Mouse (Mus musculus): ENCODE measurements around the gene Rtel1. TPM values are rescaled to one million over a fixed set of nuclear protein-coding genes. Genes with fewer than 3 reads are reported as not detected.

The Rtel1 gene
- polyA plus RNA-seq (2014; fragmentation: Nextera tagmentation; extraction: Ambion mirVana) = 52.5 and 55.9 TPM in 2 replicates

DNA sequence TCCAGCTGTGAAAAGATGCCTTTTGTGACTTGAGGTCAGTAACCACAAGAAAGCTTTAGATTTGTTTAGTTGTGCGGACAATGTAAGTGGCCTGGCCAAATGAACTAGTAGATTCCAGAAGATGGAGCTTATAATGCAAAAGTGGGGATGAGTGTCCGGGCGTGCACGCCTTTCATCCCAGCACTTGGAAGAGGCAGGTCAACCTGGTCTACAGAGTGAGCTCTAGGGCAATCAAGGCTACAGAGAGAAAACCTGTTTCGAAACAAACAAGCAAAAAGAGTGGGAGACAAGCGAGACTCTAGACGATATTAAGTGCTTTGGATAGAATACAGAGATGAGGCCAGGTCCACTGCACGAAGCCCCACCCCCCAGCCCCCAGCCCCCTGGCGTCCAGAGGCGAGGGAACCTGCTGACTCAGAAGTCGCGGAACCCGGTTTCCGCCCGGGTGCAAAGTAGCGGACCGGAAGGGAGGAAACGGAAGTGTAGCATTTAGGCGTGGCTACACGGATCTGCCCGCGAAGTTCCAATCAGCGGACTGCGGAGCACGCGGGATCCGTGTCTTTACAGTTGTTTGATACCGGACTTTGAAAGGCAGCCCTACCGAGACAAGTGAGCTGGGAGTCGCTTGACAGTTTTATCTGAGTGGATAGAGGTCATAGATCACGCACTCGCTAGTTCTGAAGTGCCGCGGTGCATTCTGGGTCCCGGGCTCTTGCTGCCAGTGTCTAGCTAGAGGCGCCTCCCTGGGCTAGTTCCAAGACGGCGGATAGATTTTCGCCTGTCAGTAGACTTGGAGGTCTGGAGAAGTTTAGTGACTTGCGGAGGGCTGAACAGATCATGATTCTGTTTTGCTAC lies at the start of gene Rtel1:
Gene Rtel1 (plus strand): TSS at position 492 of the 855 bp plus-strand sequence.
- ATAC-seq (replicated peaks; ENCODE audit: insufficient number of reproducible peaks, low FRiP score, low TSS enrichment, low read depth) (peak; percentile 86), DNase-seq (ENCODE audit: low spot score) (peak; percentile 93)
- Histone ChIP-seq H3K36me3 (replicated peaks; ENCODE audit: control insufficient read depth, insufficient read depth, low read depth, low read length) (no peaks in the 10 kb centered on the region), H3K4me3 (ENCODE audit: low read depth, low read length) (peak within 1 kb of the TSS; percentile 61), H3K9ac (replicated peaks; ENCODE audit: low read length) (peak within 1 kb of the TSS; percentile 67), H3K4me1 (ENCODE audit: control insufficient read depth, insufficient read depth, low read length) (no peaks in the 10 kb centered on the region), H3K9me3 (replicated peaks; ENCODE audit: control insufficient read depth, low read length) (no peaks in the 10 kb centered on the region), H3K27me3 (ENCODE audit: control insufficient read depth, insufficient read depth, low read length) (peaks cover 3% of the 10 kb centered on the region), H3K4me2 (ENCODE audit: low read depth, low read length) (peak within 1 kb of the TSS; percentile 73), H3K27ac (replicated peaks; ENCODE audit: low read depth, low read length) (peak within 1 kb of the TSS; percentile 28; the same call in 1 of the 2 replicates)
- WGBS = 7% methylated on average over 40 of the region's 40 CpGs

GRCm38 (mm10) chr2:181272092-181272491 lies 47.4 kb upstream of the Rtel1 start:
- no peak overlapping the region for H3K27ac ChIP-seq (replicated peaks; ENCODE audit: low read depth, low read length)
- 84% methylated on average over 2 of the region's 2 CpGs for WGBS
- H3K4me3 ChIP-seq (ENCODE audit: low read depth, low read length) = no peak overlapping the region
- ATAC-seq (replicated peaks; ENCODE audit: insufficient number of reproducible peaks, low FRiP score, low TSS enrichment, low read depth) (no peak), DNase-seq (ENCODE audit: low spot score) (no peak)
- no peaks in the 10 kb centered on the region for H3K27me3 ChIP-seq (ENCODE audit: control insufficient read depth, insufficient read depth, low read length)
- no peaks in the 10 kb centered on the region for H3K4me1 ChIP-seq (ENCODE audit: control insufficient read depth, insufficient read depth, low read length)
- H3K9ac ChIP-seq (replicated peaks; ENCODE audit: low read length) = no peak overlapping the region
- H3K36me3 ChIP-seq (replicated peaks; ENCODE audit: control insufficient read depth, insufficient read depth, low read depth, low read length) = peaks cover 5% of the 10 kb centered on the region; the same call in 1 of the 2 replicates
- no peak overlapping the region for H3K4me2 ChIP-seq (ENCODE audit: low read depth, low read length)
- H3K9me3 ChIP-seq (replicated peaks; ENCODE audit: control insufficient read depth, low read length) = no peaks in the 10 kb centered on the region

GRCm38 (mm10) chr2:181273829-181274228 lies 45.7 kb upstream of the Rtel1 start:
- WGBS = 88% methylated on average over 1 of the region's 2 CpGs
- no peak overlapping the region for H3K9ac ChIP-seq (replicated peaks; ENCODE audit: low read length)
- ATAC-seq (replicated peaks; ENCODE audit: insufficient number of reproducible peaks, low FRiP score, low TSS enrichment, low read depth) = no peak
- peaks cover 9% of the 10 kb centered on the region for H3K36me3 ChIP-seq (replicated peaks; ENCODE audit: control insufficient read depth, insufficient read depth, low read depth, low read length)
- no peak overlapping the region for H3K4me3 ChIP-seq (ENCODE audit: low read depth, low read length)
- DNase-seq (ENCODE audit: low spot score) = no peak
- no peak overlapping the region for H3K4me2 ChIP-seq (ENCODE audit: low read depth, low read length)
- no peak overlapping the region for H3K27ac ChIP-seq (replicated peaks; ENCODE audit: low read depth, low read length)
- H3K9me3 ChIP-seq (replicated peaks; ENCODE audit: control insufficient read depth, low read length) = no peaks in the 10 kb centered on the region
- H3K27me3 ChIP-seq (ENCODE audit: control insufficient read depth, insufficient read depth, low read length) = no peaks in the 10 kb centered on the region
- no peaks in the 10 kb centered on the region for H3K4me1 ChIP-seq (ENCODE audit: control insufficient read depth, insufficient read depth, low read length)

GRCm38 (mm10) chr2:181274639-181275038 lies 44.9 kb upstream of the Rtel1 start:
- ATAC-seq (replicated peaks; ENCODE audit: insufficient number of reproducible peaks, low FRiP score, low TSS enrichment, low read depth) = no peak
- H3K4me1 ChIP-seq (ENCODE audit: control insufficient read depth, insufficient read depth, low read length) = no peaks in the 10 kb centered on the region
- no peaks in the 10 kb centered on the region for H3K27me3 ChIP-seq (ENCODE audit: control insufficient read depth, insufficient read depth, low read length)
- H3K4me3 ChIP-seq (ENCODE audit: low read depth, low read length) = no peak overlapping the region
- DNase-seq (ENCODE audit: low spot score) = no peak
- no peaks in the 10 kb centered on the region for H3K9me3 ChIP-seq (replicated peaks; ENCODE audit: control insufficient read depth, low read length)
- H3K4me2 ChIP-seq (ENCODE audit: low read depth, low read length) = no peak overlapping the region
- no peak overlapping the region for H3K27ac ChIP-seq (replicated peaks; ENCODE audit: low read depth, low read length)
- peaks cover 9% of the 10 kb centered on the region for H3K36me3 ChIP-seq (replicated peaks; ENCODE audit: control insufficient read depth, insufficient read depth, low read depth, low read length)
- WGBS = 93% methylated on average over 4 of the region's 4 CpGs
- H3K9ac ChIP-seq (replicated peaks; ENCODE audit: low read length) = no peak overlapping the region

DNA sequence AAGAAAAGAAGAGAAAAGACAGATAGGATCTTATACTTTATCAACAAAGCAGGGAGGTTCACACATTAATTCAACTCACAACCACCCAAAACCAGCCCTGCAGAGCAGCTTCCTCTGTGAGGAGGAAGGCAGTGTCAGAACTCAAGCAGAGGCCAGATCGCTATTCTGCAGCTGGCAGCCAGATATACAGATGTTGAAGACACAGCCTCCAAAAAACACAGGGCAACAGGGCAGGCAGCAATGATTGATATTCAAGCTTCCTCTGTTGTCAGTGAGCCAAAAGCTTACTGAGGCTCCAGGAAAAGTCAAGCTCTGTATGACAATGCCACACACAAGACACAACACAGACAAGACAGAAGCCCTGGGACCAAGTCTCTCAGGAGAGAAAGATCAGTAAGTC lies 42.8 kb upstream of the Rtel1 start:
- H3K9ac ChIP-seq (replicated peaks; ENCODE audit: low read length) = no peak overlapping the region
- no peak overlapping the region for H3K4me2 ChIP-seq (ENCODE audit: low read depth, low read length)
- H3K4me3 ChIP-seq (ENCODE audit: low read depth, low read length) = no peak overlapping the region
- H3K27me3 ChIP-seq (ENCODE audit: control insufficient read depth, insufficient read depth, low read length) = no peaks in the 10 kb centered on the region
- no peak overlapping the region for H3K27ac ChIP-seq (replicated peaks; ENCODE audit: low read depth, low read length)
- peaks cover 9% of the 10 kb centered on the region for H3K36me3 ChIP-seq (replicated peaks; ENCODE audit: control insufficient read depth, insufficient read depth, low read depth, low read length)
- H3K4me1 ChIP-seq (ENCODE audit: control insufficient read depth, insufficient read depth, low read length) = no peaks in the 10 kb centered on the region
- 81% methylated on average over 1 of the region's 1 CpGs for WGBS
- no peaks in the 10 kb centered on the region for H3K9me3 ChIP-seq (replicated peaks; ENCODE audit: control insufficient read depth, low read length)
- ATAC-seq (replicated peaks; ENCODE audit: insufficient number of reproducible peaks, low FRiP score, low TSS enrichment, low read depth) = no peak
- no peak for DNase-seq (ENCODE audit: low spot score)

- Histone ChIP-seq H3K27me3 (ENCODE audit: control insufficient read depth, insufficient read depth, low read length) (no peaks in the 10 kb centered on the region), H3K9me3 (replicated peaks; ENCODE audit: control insufficient read depth, low read length) (no peaks in the 10 kb centered on the region), H3K4me1 (ENCODE audit: control insufficient read depth, insufficient read depth, low read length) (no peaks in the 10 kb centered on the region), H3K9ac (replicated peaks; ENCODE audit: low read length) (no peak overlapping the region), H3K4me3 (ENCODE audit: low read depth, low read length) (no peak overlapping the region), H3K4me2 (ENCODE audit: low read depth, low read length) (no peak overlapping the region), H3K27ac (replicated peaks; ENCODE audit: low read depth, low read length) (no peak overlapping the region), H3K36me3 (replicated peaks; ENCODE audit: control insufficient read depth, insufficient read depth, low read depth, low read length) (peaks cover 9% of the 10 kb centered on the region)
- ATAC-seq (replicated peaks; ENCODE audit: insufficient number of reproducible peaks, low FRiP score, low TSS enrichment, low read depth) (no peak), DNase-seq (ENCODE audit: low spot score) (no peak)
- WGBS = 77% methylated on average over 3 of the region's 3 CpGs
Measured at GRCm38 (mm10) chr2:181277866-181278265, 41.7 kb upstream of the Rtel1 start.

- Histone ChIP-seq H3K9me3 (replicated peaks; ENCODE audit: control insufficient read depth, low read length) (no peaks in the 10 kb centered on the region), H3K4me1 (ENCODE audit: control insufficient read depth, insufficient read depth, low read length) (no peaks in the 10 kb centered on the region), H3K27me3 (ENCODE audit: control insufficient read depth, insufficient read depth, low read length) (no peaks in the 10 kb centered on the region), H3K9ac (replicated peaks; ENCODE audit: low read length) (no peak overlapping the region), H3K27ac (replicated peaks; ENCODE audit: low read depth, low read length) (no peak overlapping the region), H3K4me3 (ENCODE audit: low read depth, low read length) (no peak overlapping the region), H3K36me3 (replicated peaks; ENCODE audit: control insufficient read depth, insufficient read depth, low read depth, low read length) (peaks cover 5% of the 10 kb centered on the region), H3K4me2 (ENCODE audit: low read depth, low read length) (no peak overlapping the region)
- DNase-seq (ENCODE audit: low spot score) = no peak
- WGBS = 87% methylated on average over 1 of the region's 1 CpGs
- no peak for ATAC-seq (replicated peaks; ENCODE audit: insufficient number of reproducible peaks, low FRiP score, low TSS enrichment, low read depth)
Measured at GRCm38 (mm10) chr2:181279968-181280367, 39.6 kb upstream of the Rtel1 start.

DNA sequence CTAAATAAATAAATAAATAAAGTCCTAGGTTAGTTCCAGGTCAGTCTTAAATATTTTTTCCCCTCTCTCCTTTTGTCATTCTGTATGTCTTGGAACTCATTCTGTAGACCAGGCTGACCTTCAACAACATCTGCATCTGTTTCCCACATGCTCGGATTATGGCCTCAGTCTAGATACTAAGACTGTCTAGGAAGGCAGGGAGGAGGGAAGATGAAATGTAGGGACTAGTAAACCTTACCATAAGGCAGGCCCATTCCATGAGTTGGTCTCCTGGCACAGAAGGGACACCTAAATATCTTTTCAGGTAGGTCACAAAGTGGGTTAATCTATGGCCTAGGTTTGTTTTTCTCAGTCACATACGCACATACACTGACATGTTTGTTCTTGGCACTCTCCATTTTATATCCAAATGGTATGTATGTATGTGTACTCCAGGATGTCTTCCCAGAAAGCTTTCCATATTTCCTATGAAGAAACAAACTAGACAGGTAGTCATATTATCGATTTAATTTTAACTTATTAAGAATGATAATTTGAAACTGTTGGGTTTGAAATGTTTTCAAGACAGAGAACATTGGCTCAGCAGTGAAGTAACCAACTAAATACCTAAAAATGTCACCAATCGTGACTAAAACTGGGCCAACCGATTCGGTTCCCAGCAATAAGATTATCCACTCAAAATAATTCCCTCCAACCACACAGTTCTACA lies 32.8 kb upstream of the Rtel1 start:
- Histone ChIP-seq H3K9ac (replicated peaks; ENCODE audit: low read length) (peak overlapping the region; percentile 85), H3K4me1 (ENCODE audit: control insufficient read depth, insufficient read depth, low read length) (no peaks in the 10 kb centered on the region), H3K27me3 (ENCODE audit: control insufficient read depth, insufficient read depth, low read length) (no peaks in the 10 kb centered on the region), H3K36me3 (replicated peaks; ENCODE audit: control insufficient read depth, insufficient read depth, low read depth, low read length) (no peaks in the 10 kb centered on the region; the same call in 1 of the 2 replicates), H3K27ac (replicated peaks; ENCODE audit: low read depth, low read length) (peak overlapping the region; percentile 92; the same call in 1 of the 2 replicates), H3K4me3 (ENCODE audit: low read depth, low read length) (peak overlapping the region; percentile 65), H3K4me2 (ENCODE audit: low read depth, low read length) (peak overlapping the region; percentile 44), H3K9me3 (replicated peaks; ENCODE audit: control insufficient read depth, low read length) (no peaks in the 10 kb centered on the region)
- DNase-seq (ENCODE audit: low spot score) = no peak
- 55% methylated on average over 6 of the region's 6 CpGs for WGBS
- no peak for ATAC-seq (replicated peaks; ENCODE audit: insufficient number of reproducible peaks, low FRiP score, low TSS enrichment, low read depth)
